Mouse (Mus musculus) intestine, embryonic 16.5 days (tissue): Measurements from ENCODE around the gene Zpbp. TPM values are rescaled to one million over a fixed set of nuclear protein-coding genes. Genes with fewer than 3 reads are reported as not detected.

ENCODE experiments used
- ATAC-seq: fragments of 200-750 bp; cut with Nextera tagmentation; 2 replicates; pipeline ENCODE4 v1.8.0; 2017; ENCODE audit warnings: moderate TSS enrichment, moderate library complexity
- H3K27ac ChIP-seq: fragments of 300-500 bp; sonication (generic); 2 replicates; pipeline ENCODE4 v1.5.1; 2014; ENCODE audit warnings: mild to moderate bottlenecking, low read length
- H3K27me3 ChIP-seq: fragments of 300-500 bp; sonication (generic); replicated peaks from 2 replicates; pipeline ENCODE4 v1.6.1; 2014; ENCODE audit warnings: low read length, control low read depth, mixed read lengths; ENCODE audit not compliant: control insufficient read depth, insufficient read depth
- H3K36me3 ChIP-seq: fragments of 300-500 bp; sonication (generic); 2 replicates; pipeline ENCODE4 v1.6.1; 2014; ENCODE audit warnings: low read length, control low read depth; ENCODE audit not compliant: control insufficient read depth, insufficient read depth
- H3K4me1 ChIP-seq: fragments of 300-500 bp; sonication (generic); 2 replicates; pipeline ENCODE4 v1.6.1; 2014; ENCODE audit warnings: low read length, control low read depth, mixed read lengths; ENCODE audit not compliant: control insufficient read depth, insufficient read depth
- H3K4me2 ChIP-seq: fragments of 300-500 bp; sonication (generic); 2 replicates; pipeline ENCODE4 v1.6.1; 2014; ENCODE audit warnings: low read depth, low read length, control low read depth
- H3K4me3 ChIP-seq: fragments of 300-500 bp; sonication (generic); 2 replicates; pipeline ENCODE4 v1.5.1; 2014; ENCODE audit warnings: mild to moderate bottlenecking, low read length
- H3K9ac ChIP-seq: fragments of 300-500 bp; sonication (generic); 2 replicates; pipeline ENCODE4 v1.6.1; 2014; ENCODE audit warnings: low read depth, low read length
- H3K9me3 ChIP-seq: fragments of 300-500 bp; sonication (generic); 2 replicates; pipeline ENCODE4 v1.6.1; 2016; ENCODE audit warnings: low read length, control low read depth; ENCODE audit not compliant: control insufficient read depth
- WGBS: fragments of 180-500 bp; shearing (Covaris S2); extraction: QIAGEN DNeasy Blood & Tissue Kit; methylation state at CpG from one replicate; pipeline ENCODE4 v1.1.7; 2014; 5-methylcytosine and 5-hydroxymethylcytosine counted together
- polyA plus RNA-seq: library from polyadenylated mRNA; unstranded; fragments of >200 nt; fragmentation: Nextera tagmentation; extraction: Ambion mirVana; gene quantifications from 2 replicates; pipeline ENCODE4 v1.2.1, GENCODE M21; 2015

The Zpbp gene
- polyA plus RNA-seq, 1 experiment from 2014 or later: 0.34 TPM

DNA sequence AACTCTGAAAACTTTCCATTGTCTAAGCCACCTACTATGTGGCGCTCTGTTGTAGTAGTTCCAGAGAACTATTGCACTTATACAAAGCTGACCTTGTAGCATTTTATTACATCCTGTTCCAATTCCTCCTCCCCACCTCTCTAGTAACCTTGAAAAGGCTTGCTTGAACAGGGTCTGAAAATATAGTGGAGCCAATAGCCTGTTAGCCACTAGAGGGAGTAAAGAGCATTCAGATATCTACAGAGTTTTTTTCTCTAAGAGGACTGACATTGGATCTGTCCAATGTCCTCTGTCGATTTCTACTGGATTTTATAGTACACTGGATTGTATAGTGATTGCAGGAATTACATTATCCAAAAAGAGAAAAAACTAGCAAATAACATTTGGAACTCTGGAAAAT is 7.2 kb downstream of the Zpbp start:
- H3K9me3 ChIP-seq: no peaks in the 10 kb centered on the region
- H3K4me1 ChIP-seq: no peaks in the 10 kb centered on the region
- 31% methylated on average over 2 of the region's 2 CpGs for WGBS
- no peak overlapping the region for H3K27ac ChIP-seq
- no peaks in the 10 kb centered on the region for H3K27me3 ChIP-seq
- H3K4me3 ChIP-seq: no peak overlapping the region
- H3K4me2 ChIP-seq: no peak overlapping the region
- 0 out of 2 replicates have a peak, but pooled peaks have one; percentile 40 for ATAC-seq
- no peaks in the 10 kb centered on the region for H3K36me3 ChIP-seq
- H3K9ac ChIP-seq: no peak overlapping the region

GRCm38 (mm10) chr11:11417356-11417755 is 44.9 kb downstream of the Zpbp start:
- 81% methylated on average over 2 of the region's 2 CpGs for WGBS
- no peaks in the 10 kb centered on the region for H3K27me3 ChIP-seq
- no peak overlapping the region for H3K9ac ChIP-seq
- ATAC-seq: no peak
- H3K36me3 ChIP-seq: no peaks in the 10 kb centered on the region
- H3K27ac ChIP-seq: no peak overlapping the region
- no peaks in the 10 kb centered on the region for H3K9me3 ChIP-seq
- H3K4me2 ChIP-seq: no peak overlapping the region
- H3K4me3 ChIP-seq: no peak overlapping the region
- H3K4me1 ChIP-seq: no peaks in the 10 kb centered on the region

DNA sequence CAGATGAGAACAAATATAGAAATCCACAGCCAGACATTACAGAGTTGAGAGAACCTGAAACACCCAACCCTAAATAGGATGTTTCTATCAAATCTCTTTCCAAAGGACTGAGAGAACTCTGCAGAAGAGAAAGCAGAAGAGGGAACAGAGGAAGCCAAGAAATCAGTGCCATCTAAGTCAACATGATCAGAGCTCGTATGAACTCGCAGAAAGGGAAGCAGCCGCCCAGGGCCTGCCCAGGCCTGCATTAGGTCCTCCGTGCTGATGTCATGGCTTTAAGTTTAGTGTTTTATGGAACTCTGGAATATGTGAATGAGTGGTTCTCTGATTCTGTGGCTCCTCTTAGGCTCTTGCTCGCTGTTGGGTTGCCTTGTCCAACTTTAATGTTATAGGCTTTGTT is 48.0 kb downstream of the Zpbp start:
- no peaks in the 10 kb centered on the region for H3K9me3 ChIP-seq
- H3K4me2 ChIP-seq: no peak overlapping the region
- H3K4me1 ChIP-seq: no peaks in the 10 kb centered on the region
- H3K27ac ChIP-seq: no peak overlapping the region
- no peak for ATAC-seq
- H3K27me3 ChIP-seq: no peaks in the 10 kb centered on the region
- no peak overlapping the region for H3K9ac ChIP-seq
- H3K36me3 ChIP-seq: no peaks in the 10 kb centered on the region
- WGBS: 87% methylated on average over 5 of the region's 5 CpGs
- no peak overlapping the region for H3K4me3 ChIP-seq

DNA sequence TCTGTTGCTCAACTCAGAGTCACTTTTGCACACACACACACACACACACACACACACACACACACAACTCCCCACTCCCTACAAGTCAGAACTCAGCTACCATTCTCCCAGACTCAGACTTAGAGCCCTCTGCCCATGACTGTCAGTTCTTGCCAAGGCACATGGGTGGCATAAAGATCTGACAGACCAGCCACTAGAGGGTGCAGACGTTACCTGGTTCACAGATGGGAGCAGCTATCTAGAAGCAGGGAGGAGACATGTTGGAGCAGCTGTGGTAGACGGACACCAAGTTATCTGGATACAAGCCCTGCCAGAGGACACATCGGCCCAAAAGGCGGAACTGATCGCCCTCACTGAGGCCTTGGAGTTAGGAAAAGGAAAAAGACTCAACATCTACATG is 67.5 kb downstream of the Zpbp start:
- no peaks in the 10 kb centered on the region for H3K27me3 ChIP-seq
- H3K27ac ChIP-seq: no peak overlapping the region
- no peaks in the 10 kb centered on the region for H3K36me3 ChIP-seq
- no peaks in the 10 kb centered on the region for H3K9me3 ChIP-seq
- H3K4me2 ChIP-seq: no peak overlapping the region
- no peaks in the 10 kb centered on the region for H3K4me1 ChIP-seq
- no peak overlapping the region for H3K9ac ChIP-seq
- ATAC-seq: no peak
- WGBS: 87% methylated on average over 5 of the region's 5 CpGs
- no peak overlapping the region for H3K4me3 ChIP-seq

- Histone ChIP-seq H3K4me2 (no peak overlapping the region), H3K27ac (no peak overlapping the region), H3K27me3 (no peaks in the 10 kb centered on the region), H3K4me3 (no peak overlapping the region), H3K4me1 (no peaks in the 10 kb centered on the region), H3K36me3 (no peaks in the 10 kb centered on the region), H3K9ac (no peak overlapping the region), H3K9me3 (no peaks in the 10 kb centered on the region)
- no peak for ATAC-seq
- WGBS: 93% methylated on average over 10 of the region's 10 CpGs
Observed at GRCm38 (mm10) chr11:11393164-11393563, 69.0 kb downstream of the Zpbp start.

- Histone ChIP-seq H3K4me1 (no peaks in the 10 kb centered on the region), H3K27me3 (no peaks in the 10 kb centered on the region), H3K36me3 (no peaks in the 10 kb centered on the region), H3K9me3 (no peaks in the 10 kb centered on the region), H3K9ac (no peak overlapping the region), H3K4me2 (no peak overlapping the region), H3K4me3 (no peak overlapping the region), H3K27ac (no peak overlapping the region)
- no peak for ATAC-seq
- WGBS: 89% methylated on average over 5 of the region's 5 CpGs
Observed at GRCm38 (mm10) chr11:11371305-11371704, 90.9 kb downstream of the Zpbp start.

DNA sequence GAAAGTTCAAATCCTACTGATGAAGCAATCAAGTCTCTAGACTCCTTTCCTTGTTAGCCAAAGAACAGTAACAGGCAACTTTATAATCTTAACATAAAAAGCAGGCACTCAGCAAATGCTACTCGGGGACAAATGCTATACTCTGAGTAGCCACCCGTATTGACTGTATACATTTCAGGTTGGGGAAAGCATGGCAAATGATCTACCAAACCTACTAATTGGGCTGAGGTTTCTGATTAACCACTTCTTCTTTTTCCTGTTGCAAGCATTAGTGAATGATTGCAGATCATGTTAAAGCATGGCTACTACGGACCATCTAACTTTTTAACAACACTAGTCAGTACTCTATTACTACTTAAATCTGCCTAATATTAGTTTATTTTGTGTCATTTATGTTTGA is 178.7 kb downstream of the Zpbp start:
- Histone ChIP-seq H3K4me3 (no peak overlapping the region), H3K36me3 (no peaks in the 10 kb centered on the region), H3K27me3 (no peaks in the 10 kb centered on the region), H3K4me2 (no peak overlapping the region), H3K9ac (no peak overlapping the region), H3K9me3 (no peaks in the 10 kb centered on the region), H3K27ac (no peak overlapping the region), H3K4me1 (no peaks in the 10 kb centered on the region)
- 65% methylated on average over 3 of the region's 3 CpGs for WGBS
- no peak for ATAC-seq

DNA sequence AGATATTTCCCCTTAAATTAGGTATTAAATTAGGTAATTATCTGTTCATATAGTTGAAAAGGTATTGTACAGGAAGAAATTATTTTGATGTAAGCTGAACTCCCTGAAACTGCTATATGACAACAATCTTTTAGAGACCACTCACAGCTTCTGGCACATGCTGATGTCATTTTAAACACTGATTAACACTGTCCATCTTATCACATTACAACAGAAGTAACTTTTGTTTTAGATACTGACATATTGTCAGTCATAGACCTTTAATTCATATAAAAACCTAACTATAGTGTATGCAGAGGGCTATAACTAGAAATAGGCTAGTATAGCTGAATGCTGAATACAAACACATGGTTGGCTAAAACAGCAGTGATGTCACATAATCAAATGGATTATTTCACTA is 182.1 kb downstream of the Zpbp start:
- Histone ChIP-seq H3K9ac (no peak overlapping the region), H3K36me3 (no peaks in the 10 kb centered on the region), H3K27me3 (no peaks in the 10 kb centered on the region), H3K4me2 (no peak overlapping the region), H3K4me3 (no peak overlapping the region), H3K27ac (no peak overlapping the region), H3K4me1 (no peaks in the 10 kb centered on the region), H3K9me3 (no peaks in the 10 kb centered on the region)
- no peak for ATAC-seq

- Histone ChIP-seq H3K4me2 (no peak overlapping the region), H3K4me1 (no peaks in the 10 kb centered on the region), H3K9me3 (no peaks in the 10 kb centered on the region), H3K9ac (no peak overlapping the region), H3K4me3 (no peak overlapping the region), H3K36me3 (no peaks in the 10 kb centered on the region), H3K27me3 (no peaks in the 10 kb centered on the region), H3K27ac (no peak overlapping the region)
- WGBS: 83% methylated on average over 1 of the region's 1 CpGs
- no peak for ATAC-seq
Observed at GRCm38 (mm10) chr11:11257348-11257747, 204.9 kb downstream of the Zpbp start.

DNA sequence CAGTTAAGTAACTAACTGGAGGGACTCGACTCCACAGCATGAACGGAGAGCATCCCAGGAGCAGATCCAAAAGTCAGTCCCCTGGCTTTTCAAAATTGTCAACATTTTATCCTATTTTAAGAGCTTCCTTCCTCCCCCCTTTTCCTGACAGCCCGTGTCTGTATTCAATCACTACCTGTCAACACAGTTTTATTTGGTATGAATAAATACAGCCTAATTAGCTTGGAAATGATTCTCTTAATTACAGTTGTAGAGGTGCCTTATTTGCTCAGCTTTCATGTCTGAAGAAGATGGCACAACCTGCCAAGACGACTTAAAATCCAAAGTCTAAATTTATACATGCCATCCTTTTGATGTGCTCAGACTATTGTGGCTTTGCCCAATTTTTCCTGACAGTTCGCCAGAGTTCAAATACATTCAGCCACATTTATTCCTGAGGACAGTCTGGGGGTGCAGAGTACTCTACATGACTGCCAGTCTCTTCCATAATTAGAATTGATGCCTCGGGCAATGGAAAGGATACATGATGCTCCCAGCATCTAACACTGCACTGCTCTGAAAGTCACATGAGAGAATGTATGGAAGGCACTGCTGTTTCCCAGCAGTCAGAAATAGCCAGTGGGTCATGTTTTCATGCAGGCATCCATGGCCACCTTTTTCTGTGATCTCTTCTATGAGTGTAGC is 219.4 kb downstream of the Zpbp start:
- Histone ChIP-seq H3K4me3 (no peak overlapping the region), H3K27me3 (no peaks in the 10 kb centered on the region), H3K9ac (no peak overlapping the region), H3K9me3 (no peaks in the 10 kb centered on the region), H3K36me3 (no peaks in the 10 kb centered on the region), H3K4me1 (no peaks in the 10 kb centered on the region), H3K27ac (no peak overlapping the region), H3K4me2 (no peak overlapping the region)
- WGBS: 70% methylated on average over 6 of the region's 6 CpGs
- ATAC-seq: no peak
